Mouse (Mus musculus) ES-E14 (cell line): ENCODE data around the gene Cox14. TPM values are rescaled to one million over a fixed set of nuclear protein-coding genes. Genes with fewer than 3 reads are reported as not detected.

Experiments used
- DNase-seq: peaks from one replicate; pipeline ENCODE4 v3.0.0-alpha.2; 2013; ENCODE audit warnings: low read depth, low spot score
- H3K27ac ChIP-seq: 2 replicates; pipeline ENCODE4 v1.5.1; 2012; ENCODE audit warnings: low read depth, mild to moderate bottlenecking, low read length, moderate library complexity, mixed read lengths; ENCODE audit not compliant: poor library complexity, insufficient read depth, severe bottlenecking
- H3K36me3 ChIP-seq: 2 replicates; pipeline ENCODE4 v1.6.1; 2012; ENCODE audit warnings: mild to moderate bottlenecking, low read length, moderate library complexity, mixed read lengths; ENCODE audit not compliant: control insufficient read depth, poor library complexity, insufficient read depth, severe bottlenecking
- H3K4me1 ChIP-seq, 2 experiments: fragments of 150-350 bp in 1 of 2; sonication (generic) in 1 of 2; 2 replicates each; pipeline ENCODE4 v1.6.1; 2012; ENCODE audit warnings: low read length in 2 of 2, mild to moderate bottlenecking in 1 of 2, mixed read lengths in 1 of 2; ENCODE audit not compliant: control insufficient read depth in 2 of 2, insufficient read depth in 2 of 2, poor library complexity in 1 of 2
- H3K4me3 ChIP-seq, 2 experiments: fragments of 150-350 bp in 1 of 2; sonication (generic) in 1 of 2; 2 replicates each; pipeline ENCODE4 v1.5.1; 2012; ENCODE audit warnings: low read length in 2 of 2, low read depth in 1 of 2, mild to moderate bottlenecking in 1 of 2, mixed read lengths in 1 of 2; ENCODE audit not compliant: insufficient read depth in 1 of 2, poor library complexity in 1 of 2, severe bottlenecking in 1 of 2
- H3K9ac ChIP-seq: 2 replicates; pipeline ENCODE4 v1.6.1; 2012; ENCODE audit warnings: low read depth, mild to moderate bottlenecking, low read length, mixed read lengths; ENCODE audit not compliant: poor library complexity, insufficient read depth, severe bottlenecking
- H3K9me3 ChIP-seq: fragments of 150-350 bp; sonication (generic); 2 replicates; pipeline ENCODE4 v1.6.1; 2012; ENCODE audit warnings: low read depth, mild to moderate bottlenecking, low read length; ENCODE audit not compliant: control insufficient read depth, insufficient read depth
- CHD2 ChIP-seq: IDR thresholded peaks from 2 replicates; pipeline ENCODE4 v1.6.1; 2014; ENCODE audit warnings: mild to moderate bottlenecking, low read depth, low read length, inconsistent platforms
- HCFC1 ChIP-seq: IDR thresholded peaks from 2 replicates; pipeline ENCODE4 v1.6.1; 2012; ENCODE audit warnings: low read length, inconsistent platforms, borderline replicate concordance; ENCODE audit not compliant: insufficient read depth
- MAFK ChIP-seq: IDR thresholded peaks from 2 replicates; pipeline ENCODE4 v1.6.1; 2014; ENCODE audit warnings: mild to moderate bottlenecking, low read depth, low read length, inconsistent platforms; ENCODE audit not compliant: insufficient read depth
- ZC3H11A ChIP-seq: IDR thresholded peaks from 2 replicates; pipeline ENCODE4 v1.6.1; 2012; ENCODE audit warnings: low read depth, mild to moderate bottlenecking, inconsistent platforms, low read length, borderline replicate concordance
- ZNF384 ChIP-seq: IDR thresholded peaks from 2 replicates; pipeline ENCODE4 v1.6.1; 2012; ENCODE audit warnings: low read depth, low read length, inconsistent platforms
- in situ Hi-C, 2 experiments: fragments of 600-800 bp; cut with MboI; formaldehyde crosslinking; loops; one replicate each; pipeline ENCODE4 v1.15.1; 2025; ENCODE audit warnings: low sequenced_read_pairs in 2 of 2, inconsistent platforms in 1 of 2; ENCODE audit not compliant: unreplicated experiment in 2 of 2
- total RNA-seq: library from RNA; depleted of rRNA; stranded (reverse); fragments of 300-350 nt; gene quantifications from 2 replicates; pipeline ENCODE4 v1.2.3, GENCODE M21; 2012; rRNA removed

The Cox14 gene
- total RNA-seq: 68.8 and 86.6 TPM in 2 replicates

DNA sequence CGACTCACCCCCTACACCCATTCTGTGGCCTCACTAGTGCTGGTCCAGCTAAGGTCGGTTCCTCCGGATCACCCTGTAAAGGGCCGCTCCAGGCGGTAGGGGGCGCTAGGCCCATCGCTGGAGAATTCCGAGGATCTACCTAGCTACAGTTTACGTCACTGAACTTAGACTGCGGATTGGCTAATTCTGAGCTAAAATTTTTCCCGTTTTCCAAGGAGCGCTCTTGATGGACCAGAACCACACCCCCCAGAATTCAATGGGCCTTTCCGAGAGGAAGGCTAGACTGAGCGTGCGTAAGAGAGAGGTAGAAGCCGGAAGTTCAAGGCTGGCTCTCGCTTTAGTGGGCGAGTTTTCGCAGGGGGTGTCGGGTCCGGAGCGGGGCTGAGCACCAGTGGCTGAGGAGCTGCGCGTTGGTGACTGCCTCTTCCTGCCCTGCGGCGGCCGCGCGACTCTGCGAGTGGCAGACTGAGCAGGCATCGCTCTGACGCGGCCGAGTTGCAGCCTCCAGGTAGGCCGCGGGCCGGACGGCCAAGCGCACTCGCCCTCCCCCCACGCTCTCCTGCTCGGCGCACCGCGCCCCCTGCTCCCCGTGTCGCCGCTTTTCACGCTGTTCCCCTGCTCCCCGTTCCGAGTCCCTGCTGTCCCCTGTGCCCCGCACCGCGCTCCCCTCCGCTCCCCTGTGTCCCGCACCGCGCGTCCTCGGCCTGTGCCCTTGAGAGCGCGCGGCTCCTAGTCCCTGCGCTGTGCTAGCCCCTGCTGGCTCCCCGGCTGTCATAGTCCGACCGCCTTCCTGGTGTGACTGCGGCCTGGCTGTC is at the start of gene Cox14:
Cox14 (plus strand) TSS at position 278 of the 815 bp plus-strand sequence.
- H3K4me3 ChIP-seq: peak within 1 kb of the TSS; percentile 76 to 96
- H3K9ac ChIP-seq: peak within 1 kb of the TSS; percentile 90
- peak; percentile 97 for DNase-seq
- peaks cover 4% of the 10 kb centered on the region; the same call in 1 of the 2 replicates for H3K36me3 ChIP-seq
- H3K27ac ChIP-seq: peak within 1 kb of the TSS; percentile 17; the same call in 1 of the 2 replicates
- H3K9me3 ChIP-seq: no peaks in the 10 kb centered on the region
- H3K4me1 ChIP-seq: peaks cover 5 to 27% of the 10 kb centered on the region in 2 experiments; a peak in 3 of 4 replicates
- in situ Hi-C loops: no loop called here
- TF ChIP-seq MAFK (no peak), CHD2 (peak; percentile 98), HCFC1 (peak; percentile 89), ZC3H11A (no peak), ZNF384 (no peak)

DNA sequence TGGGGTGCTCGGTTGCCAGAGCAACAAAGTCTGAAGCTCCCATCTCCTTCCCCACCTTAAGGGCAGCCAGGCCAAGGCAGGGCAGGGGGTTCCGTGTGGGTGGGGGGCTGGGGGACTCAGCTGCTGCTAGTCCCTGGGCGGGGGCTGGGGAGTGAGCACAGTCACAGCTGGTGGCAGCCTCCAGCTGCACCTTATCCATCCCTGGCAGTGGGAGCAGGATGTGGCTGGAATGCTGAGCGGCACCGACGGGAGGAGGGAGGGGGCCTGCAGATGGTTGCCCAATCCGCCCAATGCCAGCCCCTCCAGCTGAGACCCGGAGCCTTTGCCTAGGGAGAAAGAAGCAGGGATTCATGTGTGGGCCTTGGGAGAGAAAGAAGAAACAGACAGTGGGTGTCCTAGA is 48.3 kb upstream of the Cox14 start:
- Histone ChIP-seq H3K36me3 (no peaks in the 10 kb centered on the region), H3K9ac (peak overlapping the region; percentile 29; the same call in 1 of the 2 replicates), H3K4me1 (peaks cover 0 to 27% of the 10 kb centered on the region in 2 experiments; a peak in 2 of 4 replicates), H3K9me3 (no peaks in the 10 kb centered on the region), H3K27ac (peak overlapping the region; percentile 17), H3K4me3 (peak overlapping the region in 1 of 2 experiments; percentile 2; a peak in 2 of 4 replicates)
- DNase-seq: no peak
- in situ Hi-C loops: no loop called here
- no peak for TF ChIP-seq CHD2
- TF ChIP-seq HCFC1: no peak
- no peak for TF ChIP-seq ZC3H11A
- no peak for TF ChIP-seq MAFK
- no peak for TF ChIP-seq ZNF384

DNA sequence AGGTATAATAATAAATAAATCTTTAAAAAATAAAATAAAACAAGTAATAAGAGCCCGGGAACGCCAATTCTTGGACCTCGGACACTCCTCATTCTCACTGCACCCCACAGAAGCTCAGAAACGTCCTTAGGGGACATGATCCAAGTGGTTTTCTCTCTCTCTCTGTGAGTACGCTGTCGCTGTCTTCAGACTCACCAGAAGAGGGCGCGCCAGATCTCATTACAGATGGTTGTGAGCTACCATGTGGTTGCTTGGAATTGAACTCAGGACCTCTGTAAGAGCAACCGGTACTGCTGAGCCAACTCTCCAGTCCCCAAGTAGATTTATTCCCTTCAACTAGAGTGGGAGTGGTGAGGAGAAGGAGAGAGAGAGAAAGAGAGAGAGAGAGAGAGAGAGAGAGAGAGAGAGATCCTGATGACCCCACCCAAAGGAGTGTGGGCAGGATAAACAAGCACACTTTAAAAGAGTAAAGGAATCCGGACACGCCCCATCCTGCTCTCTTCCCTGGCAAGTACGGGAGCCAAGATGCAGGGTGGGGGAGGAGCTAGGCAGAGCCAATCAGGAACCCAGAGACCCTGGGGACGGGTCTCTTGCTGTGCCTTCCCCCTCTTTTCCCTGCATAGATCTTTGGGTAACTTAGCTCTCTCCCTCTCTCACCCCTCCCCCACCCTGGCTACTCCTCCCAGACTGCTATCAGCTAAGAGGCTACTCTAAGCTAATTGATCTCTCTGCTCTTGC is 47.2 kb upstream of the Cox14 start:
- no peaks in the 10 kb centered on the region for H3K36me3 ChIP-seq
- DNase-seq: peak; percentile 96
- in situ Hi-C loops: no loop called here
- peaks cover 2 to 30% of the 10 kb centered on the region in 2 experiments; a peak in 2 of 4 replicates for H3K4me1 ChIP-seq
- no peaks in the 10 kb centered on the region for H3K9me3 ChIP-seq
- H3K4me3 ChIP-seq: peak overlapping the region; percentile 18 to 47
- no peak overlapping the region; the same call in 1 of the 2 replicates for H3K9ac ChIP-seq
- peak overlapping the region; percentile 79; the same call in 1 of the 2 replicates for H3K27ac ChIP-seq
- TF ChIP-seq HCFC1: peak; percentile 61; the same call in 1 of the 2 replicates
- TF ChIP-seq ZNF384: no peak
- TF ChIP-seq CHD2: peak; percentile 43; the same call in 1 of the 2 replicates

- no peaks in the 10 kb centered on the region for H3K9me3 ChIP-seq
Measured at GRCm38 (mm10) chr15:99679008-99679407, 46.4 kb upstream of the Cox14 start.

More at GRCm38 (mm10) chr15:99679008-99679407, 46.4 kb upstream of the Cox14 start:
- DNase-seq: peak; percentile 72
- in situ Hi-C loops: no loop called here
- H3K36me3 ChIP-seq: no peaks in the 10 kb centered on the region
- peak overlapping the region; percentile 79; the same call in 1 of the 2 replicates for H3K27ac ChIP-seq
- peak overlapping the region in 1 of 2 experiments; percentile 27; a peak in 1 of 4 replicates for H3K4me3 ChIP-seq
- H3K4me1 ChIP-seq: peaks cover 5 to 33% of the 10 kb centered on the region in 2 experiments; a peak in 3 of 4 replicates
- TF ChIP-seq CHD2 (no peak), HCFC1 (no peak)
- H3K9ac ChIP-seq: 0 out of 2 replicates have a peak overlapping the region, but pooled peaks have one; percentile 28
